Mouse (Mus musculus): ENCODE results near the gene Tigar. TPM values are rescaled to one million over a fixed set of nuclear protein-coding genes. Genes with fewer than 3 reads are reported as not detected.

Gene Tigar
- 8.4 and 9.8 TPM in 2 replicates for total RNA-seq (2015)
- 8.0 and 13.7 TPM in 2 replicates for total RNA-seq (2017)

GRCm38 (mm10) chr6:127109402-127109930 lies at the start of gene Tigar:
Tigar (minus strand) TSS chr6:127109557.
- peak; percentile 97 for ATAC-seq (replicated peaks; ENCODE audit: poor library complexity)

- ATAC-seq (replicated peaks; ENCODE audit: poor library complexity) = no peak
These were observed 48.0 kb upstream of the Tigar start for GRCm38 (mm10) chr6:127157321-127157720.

GRCm38 (mm10) chr6:127155468-127155867 lies 46.1 kb upstream of the Tigar start:
- ATAC-seq (replicated peaks; ENCODE audit: poor library complexity) = no peak

- ATAC-seq (replicated peaks; ENCODE audit: poor library complexity) = no peak
These were observed 45.4 kb upstream of the Tigar start for GRCm38 (mm10) chr6:127154708-127155268.

- ATAC-seq (replicated peaks; ENCODE audit: poor library complexity) = no peak
These were observed 44.8 kb upstream of the Tigar start for GRCm38 (mm10) chr6:127153972-127154707.

- no peak for ATAC-seq (replicated peaks; ENCODE audit: poor library complexity)
These were observed 44.0 kb upstream of the Tigar start for GRCm38 (mm10) chr6:127153296-127153800.

GRCm38 (mm10) chr6:127152106-127152951 lies 43.0 kb upstream of the Tigar start, which contains the start of gene Ccnd2:
Ccnd2 (minus strand) TSS chr6:127152193.
- peak; percentile 29 for ATAC-seq (replicated peaks; ENCODE audit: poor library complexity)

- peak; percentile 19 for ATAC-seq (replicated peaks; ENCODE audit: poor library complexity)
These were observed 42.3 kb upstream of the Tigar start for GRCm38 (mm10) chr6:127151565-127152105.

- peak; percentile 52 for ATAC-seq (replicated peaks; ENCODE audit: poor library complexity)
These were observed 41.6 kb upstream of the Tigar start for GRCm38 (mm10) chr6:127150663-127151564.

GRCm38 (mm10) chr6:127149944-127150662 lies 40.7 kb upstream of the Tigar start:
- ATAC-seq (replicated peaks; ENCODE audit: poor library complexity) = no peak

- no peak for ATAC-seq (replicated peaks; ENCODE audit: poor library complexity)
These were observed 40.1 kb upstream of the Tigar start for GRCm38 (mm10) chr6:127149303-127149943.

GRCm38 (mm10) chr6:127148526-127149302 lies 39.4 kb upstream of the Tigar start:
- no peak for ATAC-seq (replicated peaks; ENCODE audit: poor library complexity)

GRCm38 (mm10) chr6:127147665-127148064 lies 38.3 kb upstream of the Tigar start:
- peak; percentile 38 for ATAC-seq (replicated peaks; ENCODE audit: poor library complexity)

- ATAC-seq (replicated peaks; ENCODE audit: poor library complexity) = no peak
These were observed 37.1 kb upstream of the Tigar start for GRCm38 (mm10) chr6:127146322-127146947.

GRCm38 (mm10) chr6:127145464-127146190 lies 36.3 kb upstream of the Tigar start:
- ATAC-seq (replicated peaks; ENCODE audit: poor library complexity) = 0 out of 2 replicates have a peak, but pooled peaks have one; percentile 3

- ATAC-seq (replicated peaks; ENCODE audit: poor library complexity) = no peak
These were observed 34.4 kb upstream of the Tigar start for GRCm38 (mm10) chr6:127143576-127144288.
